Mouse (Mus musculus) CD8-positive naive resting alpha-beta T cell, adult 2 months (primary cell): ENCODE data around the gene Fam102a.

ENCODE experiments used
- DNase-seq, 2 experiments: peaks; one replicate each; pipeline ENCODE4 v3.0.0; 2022; ENCODE audit warnings: low read depth in 2 of 2, low spot score in 2 of 2

Fam102a gene

GRCm38 (mm10) chr2:32541986-32542573 lies 6.9 kb downstream of the Fam102a start:
- peak; percentile 75 to 76 for DNase-seq

GRCm38 (mm10) chr2:32543031-32543449 lies 7.9 kb downstream of the Fam102a start:
- no peak for DNase-seq

- no peak for DNase-seq
These were observed 11.8 kb downstream of the Fam102a start for GRCm38 (mm10) chr2:32546951-32547350.

DNA sequence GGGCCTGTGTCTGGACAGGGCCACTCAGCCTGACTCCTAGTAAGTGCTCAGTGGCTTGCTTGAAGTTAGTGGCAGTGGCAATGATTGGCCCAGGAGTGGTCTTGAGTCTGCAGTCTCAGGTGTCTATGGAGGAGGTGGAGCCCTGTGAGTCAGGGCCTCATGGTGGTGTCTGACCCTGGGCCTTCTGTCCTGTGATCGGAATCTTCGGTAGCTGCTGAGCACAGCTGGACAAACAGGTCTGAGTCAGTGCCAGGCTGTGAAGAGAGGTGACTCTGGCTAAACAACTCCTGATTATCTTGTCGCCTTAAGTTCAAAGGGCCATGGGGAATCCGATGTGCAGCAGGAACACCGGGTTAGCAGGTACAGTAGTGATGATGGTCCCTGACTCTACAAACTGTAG lies 12.2 kb downstream of the Fam102a start:
- no peak for DNase-seq

GRCm38 (mm10) chr2:32547964-32548739 lies 13.0 kb downstream of the Fam102a start:
- no peak for DNase-seq

- no peak for DNase-seq
These were observed 14.0 kb downstream of the Fam102a start for GRCm38 (mm10) chr2:32549171-32549570.

DNA sequence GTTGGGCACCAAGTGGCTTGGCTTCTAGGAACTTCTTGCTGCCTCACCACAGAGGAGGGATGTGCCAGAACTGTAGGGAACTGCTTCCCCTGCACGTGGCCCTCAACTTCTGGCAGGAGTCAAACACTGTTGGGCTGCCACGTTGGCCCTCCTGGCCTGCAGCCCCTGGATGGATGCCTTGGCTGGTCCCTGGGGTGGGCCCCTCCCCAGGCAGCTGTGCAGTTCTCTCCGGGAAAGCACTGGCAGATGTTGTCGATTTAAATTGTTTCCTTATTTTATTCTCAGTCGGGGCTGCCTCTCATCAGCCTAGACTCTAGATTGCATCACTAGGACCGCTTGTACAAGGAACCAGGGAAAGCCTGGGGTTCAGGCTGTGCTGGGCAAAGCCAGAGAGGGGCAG lies 14.6 kb downstream of the Fam102a start:
- no peak for DNase-seq

DNA sequence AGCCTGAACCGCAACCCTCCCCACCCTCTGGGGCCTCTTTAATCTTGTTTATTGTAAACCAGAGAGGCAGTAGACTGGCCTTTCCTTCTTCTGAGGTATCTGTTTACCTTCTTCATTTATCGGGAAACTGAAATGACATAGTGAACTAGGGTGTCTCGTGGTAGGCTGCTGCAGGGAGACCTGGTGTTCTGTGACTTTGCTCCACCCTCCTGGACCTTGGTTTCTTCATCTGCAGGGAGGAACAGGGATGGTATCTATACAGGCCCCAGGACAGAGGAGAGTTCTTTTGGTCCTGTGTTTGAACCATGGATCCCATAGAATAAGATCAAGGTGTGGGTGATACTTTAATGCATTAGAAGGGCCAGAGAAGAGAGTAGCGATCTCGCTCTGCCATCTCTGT lies 16.1 kb downstream of the Fam102a start:
- DNase-seq, result no peak

DNA sequence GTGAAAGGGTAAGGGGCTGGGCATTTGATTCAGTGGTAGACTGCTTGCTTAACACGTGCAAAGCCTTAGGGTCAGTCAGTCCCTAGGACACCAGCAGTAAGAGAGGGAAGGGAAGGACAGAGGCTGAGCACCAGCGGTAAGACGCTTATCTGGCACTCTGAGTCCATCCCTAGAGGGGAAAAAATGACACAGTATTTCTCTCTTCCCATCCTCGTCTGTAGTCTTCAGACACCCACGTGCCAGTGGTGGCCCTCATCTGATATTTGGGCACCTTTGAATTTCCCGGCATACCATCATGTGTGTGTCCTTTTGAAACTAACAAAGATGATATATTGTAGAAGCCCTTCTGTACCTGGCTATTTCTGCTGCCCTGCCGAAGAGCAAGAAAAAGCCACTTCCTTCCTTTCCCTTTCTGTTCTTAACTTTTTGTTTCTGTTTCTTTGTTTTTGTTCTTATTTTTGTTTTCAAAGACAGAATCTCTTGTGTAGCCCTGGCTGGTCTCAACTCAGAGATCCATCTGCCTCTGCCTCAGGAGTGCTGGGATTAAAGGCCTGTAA lies 18.5 kb downstream of the Fam102a start:
- DNase-seq, result peak in 1 of 2 experiments; percentile 44

- DNase-seq, result no peak
These were observed 20.4 kb downstream of the Fam102a start for GRCm38 (mm10) chr2:32555484-32555883.

- DNase-seq, result no peak
These were observed 20.9 kb downstream of the Fam102a start for GRCm38 (mm10) chr2:32556019-32556418.

GRCm38 (mm10) chr2:32559570-32559969 lies 24.4 kb downstream of the Fam102a start:
- DNase-seq, result no peak

- peak; percentile 52 to 73 for DNase-seq
These were observed 31.5 kb downstream of the Fam102a start for GRCm38 (mm10) chr2:32566536-32567063.

DNA sequence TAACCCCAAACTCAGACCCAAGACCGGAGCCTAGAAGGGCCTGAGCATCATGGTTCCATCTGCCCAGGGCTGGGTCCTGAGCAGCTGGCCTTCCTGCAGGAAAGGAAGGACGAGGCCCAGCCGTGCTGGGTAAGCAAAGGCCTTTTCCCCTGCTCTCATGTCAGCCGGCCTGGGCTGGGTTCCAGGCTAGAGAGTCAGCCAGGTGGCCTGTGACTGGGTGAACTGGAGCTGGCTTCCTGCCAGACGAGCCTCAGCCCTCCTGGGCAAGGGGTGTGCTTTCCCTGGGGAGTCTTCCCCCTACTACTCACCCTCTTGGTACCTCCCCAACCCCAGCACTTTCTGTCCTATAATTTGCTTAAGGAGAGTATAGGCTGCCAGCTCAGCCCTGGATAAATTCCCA lies 33.0 kb downstream of the Fam102a start:
- no peak for DNase-seq

DNA sequence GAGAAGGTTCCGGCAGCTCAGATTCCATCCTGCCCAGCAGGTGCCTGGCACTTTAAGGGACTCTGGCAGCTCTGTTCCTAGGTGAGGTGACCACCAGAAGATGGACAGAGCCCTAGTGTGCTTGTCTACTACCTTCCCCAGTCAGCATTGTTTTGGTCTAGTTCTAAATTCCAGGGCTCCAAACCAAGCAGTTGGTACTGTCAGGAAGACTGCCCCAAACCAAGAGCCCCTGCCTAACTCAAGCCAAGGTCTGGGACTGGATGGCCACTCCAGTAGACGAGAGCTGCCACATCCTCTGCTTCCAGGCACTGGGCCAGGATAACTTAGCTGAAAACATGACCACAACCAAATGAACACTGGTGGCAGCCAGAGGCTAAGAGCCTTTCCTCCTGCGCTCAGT lies 33.8 kb downstream of the Fam102a start:
- no peak for DNase-seq

- peak; percentile 79 to 86 for DNase-seq
These were observed 35.8 kb downstream of the Fam102a start, which contains the start of gene Dpm2 for GRCm38 (mm10) chr2:32570698-32571494. Gene Dpm2 (plus strand): TSS chr2:32570858.

DNA sequence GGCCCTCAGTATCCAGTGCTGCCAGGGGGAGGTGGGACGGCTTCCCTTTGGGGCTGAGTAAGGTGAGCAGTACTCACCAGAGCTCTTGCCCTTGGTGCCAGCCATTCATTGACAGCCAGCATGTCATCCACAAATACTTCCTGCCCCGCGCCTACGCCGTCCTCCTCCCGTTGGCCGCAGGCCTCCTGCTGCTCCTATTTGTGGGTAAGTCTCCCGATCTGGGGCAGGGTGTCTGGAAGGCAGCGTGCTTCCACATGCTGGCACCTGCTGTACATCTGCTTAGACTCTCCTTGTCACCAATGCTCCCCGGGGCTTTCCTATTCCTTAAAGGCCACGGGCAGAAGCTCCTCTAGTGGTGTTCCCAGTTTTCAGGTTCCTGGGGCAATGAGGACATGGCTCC lies 37.1 kb downstream of the Fam102a start:
- no peak for DNase-seq

GRCm38 (mm10) chr2:32574497-32574896 lies 39.4 kb downstream of the Fam102a start, which contains the start of gene Pip5kl1:
Gene Pip5kl1 (plus strand): TSS chr2:32574797.
- no peak for DNase-seq

- peak; percentile 50 to 77 for DNase-seq
These were observed 39.9 kb downstream of the Fam102a start for GRCm38 (mm10) chr2:32574901-32575585.

GRCm38 (mm10) chr2:32575586-32576160 lies 40.5 kb downstream of the Fam102a start, which contains the start of gene 9430097D07Rik:
Gene 9430097D07Rik (minus strand): TSS chr2:32575684.
- DNase-seq, result peak in 1 of 2 experiments; percentile 32
